Mouse (Mus musculus): ENCODE data around the gene Otog.

Gene Otog

DNA sequence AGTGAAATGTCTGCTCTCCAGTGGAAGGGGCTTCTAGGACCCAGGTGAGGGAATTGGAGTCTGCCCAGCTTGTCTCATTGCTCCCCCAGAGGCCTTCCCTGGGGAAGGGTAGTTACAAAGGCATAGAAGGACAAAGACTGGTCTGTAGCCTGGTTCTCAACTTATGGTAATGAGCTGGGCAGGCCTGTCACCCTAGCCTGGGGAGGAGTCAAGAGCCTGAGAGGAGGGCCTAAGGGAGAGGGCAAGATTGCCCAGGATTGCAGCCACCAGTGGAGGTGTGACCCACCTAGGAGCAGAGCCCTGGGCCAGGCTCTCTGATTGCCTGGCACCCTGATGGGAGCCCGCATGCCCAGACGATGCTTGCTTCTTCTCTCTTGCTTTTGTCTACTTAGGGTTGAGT lies at the start of gene Otog:
TSS of gene Otog (plus strand) at position 292 of the 400 bp plus-strand sequence.
- no peak for DNase-seq (ENCODE audit: low spot score in 2 of 2)

DNA sequence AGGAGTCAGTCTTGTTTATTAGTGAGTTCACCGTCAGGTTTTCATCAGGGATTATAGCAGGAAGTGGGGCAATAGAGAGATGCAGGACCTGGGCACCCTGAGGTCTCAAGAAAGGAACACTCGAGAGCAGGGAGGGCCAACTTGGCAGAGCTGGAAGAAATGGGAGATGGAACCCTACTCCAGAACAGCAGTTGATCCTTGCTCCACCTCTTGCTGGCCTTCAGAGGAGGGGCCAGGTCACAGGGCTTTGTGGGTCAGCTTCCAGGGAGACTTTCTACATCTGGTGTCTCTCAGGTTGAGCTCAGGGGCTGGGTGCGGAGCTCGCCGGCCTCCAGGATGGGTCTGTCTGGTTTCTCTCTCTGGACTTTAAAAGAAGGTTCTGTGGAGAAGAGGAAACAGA lies 45.4 kb upstream of the Otog start:
- DNase-seq (ENCODE audit: low spot score in 2 of 2) = no peak

DNA sequence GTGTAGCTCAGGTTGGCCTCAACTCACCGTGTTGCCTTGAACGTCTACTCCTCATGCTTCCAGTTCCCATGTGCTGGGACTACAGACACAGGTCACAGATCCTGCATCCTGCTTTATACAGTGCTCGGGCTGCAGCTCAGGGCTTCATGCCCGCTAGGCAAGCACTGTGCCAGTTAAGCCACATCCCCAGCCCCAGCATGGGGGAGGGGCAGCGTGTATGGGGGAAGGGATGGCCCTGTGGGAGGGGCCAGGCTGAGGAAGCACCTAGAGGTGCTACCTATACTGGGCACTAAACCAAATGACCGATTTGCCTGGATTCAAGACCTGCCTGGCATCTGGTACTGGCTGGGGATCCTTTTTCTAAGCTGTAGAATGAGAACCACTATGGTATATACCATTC lies 40.8 kb upstream of the Otog start:
- no peak for DNase-seq (ENCODE audit: low spot score in 2 of 2)

DNA sequence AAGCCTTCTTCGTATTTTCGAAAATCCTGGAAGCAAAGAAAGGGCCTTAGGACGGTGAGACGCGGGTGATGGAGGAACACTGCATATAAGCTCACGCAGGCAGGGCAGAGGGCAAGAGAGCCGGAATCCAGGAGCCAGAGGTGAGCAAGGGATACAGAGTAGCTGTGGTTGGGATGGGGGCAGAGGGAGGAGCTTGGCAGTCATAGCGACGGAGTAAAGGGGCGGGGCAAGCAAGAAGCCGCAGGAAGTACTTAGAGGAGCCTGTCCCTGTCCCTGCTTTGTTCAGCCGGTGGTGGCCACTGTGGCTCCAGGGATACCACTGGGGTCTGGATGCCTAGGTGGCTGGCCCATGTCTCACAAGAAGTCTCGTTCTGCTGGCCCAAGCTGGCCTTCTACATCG lies 39.1 kb upstream of the Otog start:
- no peak for DNase-seq (ENCODE audit: low spot score in 2 of 2)

DNA sequence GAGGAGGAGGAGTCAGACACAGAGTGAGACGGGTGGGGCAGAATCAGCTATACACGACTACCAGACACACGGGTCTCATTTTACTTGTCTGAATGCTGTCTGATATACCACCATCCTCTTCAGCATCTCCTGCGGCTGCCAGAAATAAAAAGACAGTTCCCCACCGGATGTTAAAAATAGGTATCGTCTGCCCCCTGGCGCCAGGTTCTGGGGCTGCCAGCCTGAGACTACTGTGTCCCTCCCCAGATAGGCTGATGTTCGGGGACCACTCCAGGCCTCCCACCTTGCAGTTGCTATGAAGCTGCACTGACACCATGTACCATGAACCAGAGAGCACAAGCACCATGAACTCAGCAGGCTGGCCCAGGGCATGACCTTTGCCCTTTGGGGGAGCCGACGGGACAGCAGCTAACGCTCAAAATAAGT lies 36.7 kb upstream of the Otog start:
- peak in 1 of 2 experiments; percentile 39 for DNase-seq (ENCODE audit: low spot score in 2 of 2)

DNA sequence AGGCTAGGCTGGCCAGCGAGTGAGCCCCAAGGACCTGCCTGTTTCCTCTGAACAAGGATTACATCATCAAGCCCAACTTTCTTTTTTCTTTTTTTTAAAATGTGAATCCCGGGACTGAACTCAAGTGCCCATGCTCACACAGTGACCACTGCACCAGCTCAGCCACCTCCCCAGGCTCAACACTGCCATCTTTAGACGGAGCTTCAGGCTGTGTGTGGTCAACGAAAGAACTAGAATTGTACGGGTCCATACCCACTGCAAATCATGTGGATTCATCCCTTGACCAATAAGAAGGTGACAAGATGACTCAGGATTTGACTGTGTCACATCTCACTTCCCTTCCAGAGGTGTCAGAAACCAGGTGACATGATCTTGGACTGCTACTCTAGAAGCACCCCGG lies 36.0 kb upstream of the Otog start:
- DNase-seq (ENCODE audit: low spot score in 2 of 2) = no peak

DNA sequence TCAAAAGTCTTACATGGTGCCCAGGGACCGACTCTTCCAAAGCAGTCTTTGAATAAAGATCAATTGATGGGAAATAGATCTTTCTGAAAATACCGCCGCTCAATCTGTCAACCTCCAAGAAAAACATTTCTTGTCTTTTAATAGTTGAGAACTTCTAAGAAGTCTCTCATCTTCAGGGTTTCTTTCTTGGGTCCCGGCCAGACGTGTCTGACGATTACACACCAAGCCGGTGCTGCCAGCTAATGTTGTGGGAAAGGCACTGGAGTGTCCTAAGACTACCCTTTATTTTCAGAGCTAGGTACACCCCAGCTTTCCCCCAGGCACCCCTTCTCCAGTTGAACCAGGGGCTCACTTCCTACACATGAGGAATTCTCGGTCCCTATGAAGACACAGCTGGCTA lies 32.7 kb upstream of the Otog start:
- no peak for DNase-seq (ENCODE audit: low spot score in 2 of 2)

DNA sequence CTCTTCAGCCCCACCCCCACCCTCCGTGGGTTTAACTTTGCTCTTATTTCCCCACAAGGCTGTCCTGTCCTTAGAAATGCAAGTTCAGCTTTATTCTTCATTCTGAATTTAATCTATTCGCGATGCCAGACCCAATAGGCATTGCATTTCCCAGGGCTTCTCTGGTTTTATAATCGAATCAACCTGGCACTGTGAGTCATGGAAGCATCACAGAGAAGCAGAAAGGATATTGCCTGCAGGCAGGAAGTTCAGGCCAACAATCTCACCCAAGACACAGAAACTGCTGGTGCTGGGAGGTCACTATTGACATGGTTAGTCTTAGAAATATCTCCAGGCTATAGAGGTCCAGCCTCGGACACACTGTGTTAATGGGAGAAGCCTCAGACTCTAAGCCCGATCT lies 30.5 kb upstream of the Otog start:
- DNase-seq (ENCODE audit: low spot score in 2 of 2) = no peak

DNA sequence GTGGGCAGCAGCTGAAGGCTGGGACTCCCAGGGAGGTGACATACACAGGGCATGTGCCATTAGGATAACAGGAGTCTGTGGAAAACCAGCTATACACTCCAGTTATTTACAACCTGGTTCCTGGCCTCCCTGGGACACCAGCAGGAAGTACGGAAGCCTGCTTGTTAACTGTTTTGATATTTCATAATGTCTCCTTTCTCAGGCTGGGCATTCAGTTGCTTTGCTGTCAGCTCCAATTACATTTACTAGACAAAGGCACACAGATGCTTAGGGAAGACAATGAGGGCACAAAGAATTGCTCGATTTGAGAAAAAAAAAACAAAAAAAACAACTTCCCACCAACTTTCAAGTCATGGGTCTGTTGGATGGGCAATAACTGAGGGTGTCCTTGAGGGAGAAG lies 24.3 kb upstream of the Otog start:
- DNase-seq (ENCODE audit: low spot score in 2 of 2) = no peak

DNA sequence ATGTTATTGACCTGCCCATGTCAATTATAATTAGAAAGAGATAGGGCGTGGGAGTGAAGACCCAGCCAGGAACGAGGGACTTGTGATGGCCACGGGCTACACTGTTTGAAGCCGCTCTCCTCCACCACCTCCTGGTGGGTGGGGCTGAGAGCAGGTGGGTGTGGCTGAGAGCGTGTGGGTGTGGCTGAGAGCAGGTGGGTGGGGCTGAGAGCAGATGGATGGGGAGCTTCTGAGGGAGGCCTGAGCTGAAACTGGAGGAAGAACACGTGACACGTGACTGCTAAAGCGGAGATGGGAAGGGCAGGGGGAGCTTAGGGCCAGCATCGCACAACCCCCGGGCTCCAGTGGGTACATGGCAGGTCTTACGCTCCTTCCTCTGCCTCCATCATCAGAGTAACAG lies 22.4 kb upstream of the Otog start:
- DNase-seq (ENCODE audit: low spot score in 2 of 2) = no peak

DNA sequence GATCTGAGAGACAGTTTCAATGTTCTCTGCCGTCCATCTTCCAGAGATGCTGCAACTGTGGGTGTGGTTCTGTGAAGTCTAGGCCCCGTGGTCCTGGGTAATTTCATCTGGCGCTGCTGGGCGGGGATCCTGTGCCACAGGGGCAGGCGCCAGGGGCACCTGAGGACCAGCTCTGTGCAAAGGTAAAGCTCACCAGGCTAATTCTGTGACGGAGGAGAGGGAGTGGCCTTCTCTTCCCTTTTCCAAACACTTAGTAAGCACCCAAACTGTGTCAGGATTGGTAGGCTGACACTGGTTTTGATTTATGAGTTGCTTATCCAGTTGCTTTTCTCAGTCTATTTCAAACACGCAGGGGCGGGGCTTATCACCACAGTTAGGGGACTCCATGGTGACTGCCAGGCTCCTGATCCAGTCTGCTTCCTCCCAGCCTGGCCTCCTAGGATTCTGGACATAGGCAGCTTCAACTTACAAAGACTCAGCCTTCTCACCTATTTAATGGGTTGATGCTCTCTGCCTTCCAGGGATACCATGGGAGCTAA lies 20.1 kb upstream of the Otog start:
- no peak for DNase-seq (ENCODE audit: low spot score in 2 of 2)

DNA sequence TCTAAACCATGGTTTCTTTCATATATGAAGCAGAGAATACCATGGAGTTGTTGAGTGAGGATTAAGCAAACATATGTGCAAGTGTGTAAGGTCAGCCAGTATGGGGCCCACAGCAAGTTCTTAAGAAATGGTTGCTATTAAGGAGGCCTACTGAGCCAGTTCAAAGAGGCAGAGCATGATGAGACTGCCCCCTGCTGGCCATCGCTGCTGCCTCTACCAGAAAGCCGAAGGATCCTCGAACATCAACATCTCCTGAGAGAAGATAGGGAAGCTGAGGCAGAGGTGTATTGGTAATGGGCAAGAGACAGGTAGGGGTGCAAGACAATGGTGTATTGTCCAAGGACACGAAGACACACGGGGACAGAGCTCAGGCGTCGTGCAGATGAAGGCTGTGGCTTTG lies 14.5 kb upstream of the Otog start:
- peak in 1 of 2 experiments; percentile 30 for DNase-seq (ENCODE audit: low spot score in 2 of 2)

DNA sequence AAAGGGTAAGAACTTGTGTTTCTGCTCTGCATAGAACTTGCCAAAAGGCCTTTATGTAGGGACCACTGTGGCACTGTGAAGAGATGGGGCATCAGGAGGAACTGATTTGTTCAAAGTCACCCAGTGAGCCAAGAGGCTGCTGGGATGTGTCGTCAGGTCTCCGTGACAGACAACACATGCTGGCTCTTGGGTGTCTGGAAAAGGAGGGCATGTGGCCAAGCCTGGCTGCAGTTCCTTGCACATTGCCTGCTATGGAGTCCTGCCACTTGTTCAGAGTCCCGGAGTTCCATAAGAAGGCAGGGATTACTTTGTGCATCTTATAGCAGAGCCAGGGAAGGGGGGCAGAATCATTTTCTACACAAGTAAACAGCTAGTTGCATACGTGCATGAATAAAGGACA lies 13.9 kb upstream of the Otog start:
- no peak for DNase-seq (ENCODE audit: low spot score in 2 of 2)

DNA sequence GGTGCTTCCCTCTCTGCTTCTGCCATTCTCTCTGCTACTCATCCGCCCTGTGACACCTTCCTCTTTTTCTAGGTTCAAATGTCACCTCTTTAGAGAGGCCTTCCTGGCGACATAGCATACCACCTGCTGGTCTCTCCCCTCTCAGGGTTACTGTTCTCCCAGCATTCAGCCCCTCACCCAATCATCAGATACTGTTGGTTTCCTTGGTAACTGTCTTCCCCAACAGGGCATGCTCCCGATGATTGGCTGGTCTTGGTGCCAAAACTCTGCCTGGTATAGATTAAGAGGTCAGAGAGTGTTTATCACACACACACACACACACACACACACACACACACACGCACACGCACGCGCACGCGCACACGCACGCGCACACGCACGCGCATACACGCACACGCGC lies 4.8 kb upstream of the Otog start:
- DNase-seq (ENCODE audit: low spot score in 2 of 2) = no peak

DNA sequence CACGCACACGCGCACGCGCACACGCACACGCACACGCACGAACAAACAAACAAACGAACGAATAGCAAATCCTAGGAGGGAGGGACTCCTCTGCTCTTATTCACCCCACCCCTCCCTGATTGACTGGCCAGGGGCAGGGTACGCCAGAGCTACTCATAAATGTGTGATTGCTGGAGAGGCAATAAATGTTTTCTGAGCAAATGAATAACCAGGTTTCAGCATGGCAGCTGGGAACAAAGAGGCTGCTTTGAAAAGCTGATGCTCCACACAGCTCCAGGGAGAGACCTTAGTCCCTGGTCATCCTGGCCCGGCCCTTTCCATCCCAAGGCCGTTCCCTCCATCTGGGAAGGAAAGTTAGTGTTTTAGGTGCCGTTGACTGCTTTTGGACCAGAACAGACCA lies 4.4 kb upstream of the Otog start:
- no peak for DNase-seq (ENCODE audit: low spot score in 2 of 2)

DNA sequence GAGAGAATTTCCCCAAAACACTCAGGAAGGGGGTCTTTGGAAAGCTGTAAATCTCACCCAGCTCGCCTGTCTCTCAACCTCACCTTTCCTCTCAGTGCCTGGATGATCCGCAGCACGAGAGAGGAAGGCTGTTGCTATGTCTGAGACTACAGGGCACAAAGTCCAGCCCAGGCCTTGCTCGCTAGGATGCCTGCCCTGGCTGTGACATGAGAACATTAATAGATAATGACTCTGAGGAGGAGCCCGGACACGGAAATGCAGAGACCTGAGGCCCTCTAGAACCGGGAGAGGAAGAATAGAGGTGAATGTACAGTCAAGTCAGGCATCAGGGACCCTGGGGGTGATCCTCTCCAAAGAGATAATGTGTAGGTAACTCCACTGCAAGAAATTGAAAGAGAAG lies 3.6 kb upstream of the Otog start:
- no peak for DNase-seq (ENCODE audit: low spot score in 2 of 2)

DNA sequence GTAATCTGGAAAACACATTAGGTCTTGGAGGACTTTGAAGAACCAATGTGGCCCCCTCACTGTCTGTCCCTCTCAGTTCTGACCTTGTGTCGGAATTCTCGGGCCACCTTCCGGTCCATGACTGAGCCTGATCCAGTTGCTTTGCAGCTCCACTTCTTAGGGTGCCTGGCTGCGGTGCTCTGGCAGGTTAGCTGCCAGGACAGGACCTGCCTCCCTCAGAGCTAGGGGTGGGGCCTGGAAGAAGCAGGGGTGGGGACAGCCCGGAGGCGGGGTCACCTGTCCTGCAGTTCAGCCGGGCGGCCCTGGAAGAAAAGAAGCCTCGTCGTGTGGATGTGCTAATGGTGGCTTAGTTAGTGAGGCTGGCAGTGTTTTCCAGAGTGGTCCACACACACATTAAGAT lies 2.4 kb upstream of the Otog start, which contains the start of gene Ush1c:
TSS of gene Ush1c (minus strand) at position 158 of the 400 bp plus-strand sequence.
- no peak for DNase-seq (ENCODE audit: low spot score in 2 of 2)

DNA sequence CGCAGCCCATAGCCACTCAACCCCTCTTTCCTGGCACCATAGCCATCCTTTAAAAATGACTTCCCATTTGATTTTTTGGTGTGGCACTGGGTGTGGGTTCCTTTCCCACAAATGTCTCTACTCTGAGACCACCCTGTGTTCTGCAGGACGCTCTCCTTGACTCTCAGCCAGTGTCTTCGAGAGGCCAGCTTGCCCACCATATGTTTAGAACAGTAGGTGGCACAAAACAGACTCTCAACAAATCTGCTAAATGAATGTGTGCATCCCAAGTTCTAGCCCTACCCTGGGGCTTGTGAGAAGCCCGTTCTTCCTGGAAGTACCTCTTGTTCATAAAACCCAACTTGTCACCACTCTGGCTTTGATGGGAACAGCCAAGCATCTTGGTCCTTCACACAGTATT lies 696 bp upstream of the Otog start:
- no peak for DNase-seq (ENCODE audit: low spot score in 2 of 2)

DNA sequence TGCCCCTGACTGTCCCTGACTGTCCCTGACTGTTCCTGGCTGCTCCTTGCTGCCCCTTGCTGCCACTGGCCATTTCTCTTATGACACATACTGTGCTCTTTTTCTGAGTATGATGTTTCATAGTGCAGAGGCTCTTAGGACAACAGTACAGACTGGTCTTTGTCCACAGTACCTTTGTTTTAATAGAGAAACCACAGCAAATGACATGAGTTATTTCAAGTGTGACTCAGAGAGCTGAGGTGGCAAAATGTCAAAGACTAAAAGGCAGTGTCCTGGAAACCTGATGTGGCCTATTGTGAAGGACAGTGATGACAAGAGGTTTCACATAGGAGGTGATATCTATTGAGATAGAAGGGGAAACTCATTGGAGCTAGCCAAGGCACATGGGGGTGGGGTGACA lies 6.1 kb downstream of the Otog start:
- DNase-seq (ENCODE audit: low spot score in 2 of 2) = no peak

DNA sequence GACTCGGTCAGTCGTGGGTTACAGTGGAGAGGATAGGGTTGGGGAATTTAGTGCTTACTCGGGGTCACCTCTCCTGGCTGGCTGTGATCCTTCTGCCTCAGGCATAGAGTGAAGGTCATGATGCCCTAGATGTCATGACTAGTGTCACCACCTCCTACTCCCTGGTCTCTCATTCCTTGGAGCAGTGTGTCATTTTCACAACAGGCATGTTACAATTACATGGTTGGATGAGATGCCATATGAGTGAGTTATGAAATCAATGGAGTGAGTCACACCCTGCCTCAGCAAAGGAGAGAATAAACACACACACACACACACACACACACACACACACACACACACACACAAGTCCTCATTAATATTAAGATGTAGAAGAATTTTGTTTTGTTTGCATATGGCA lies 6.8 kb downstream of the Otog start:
- DNase-seq (ENCODE audit: low spot score in 2 of 2) = no peak

DNA sequence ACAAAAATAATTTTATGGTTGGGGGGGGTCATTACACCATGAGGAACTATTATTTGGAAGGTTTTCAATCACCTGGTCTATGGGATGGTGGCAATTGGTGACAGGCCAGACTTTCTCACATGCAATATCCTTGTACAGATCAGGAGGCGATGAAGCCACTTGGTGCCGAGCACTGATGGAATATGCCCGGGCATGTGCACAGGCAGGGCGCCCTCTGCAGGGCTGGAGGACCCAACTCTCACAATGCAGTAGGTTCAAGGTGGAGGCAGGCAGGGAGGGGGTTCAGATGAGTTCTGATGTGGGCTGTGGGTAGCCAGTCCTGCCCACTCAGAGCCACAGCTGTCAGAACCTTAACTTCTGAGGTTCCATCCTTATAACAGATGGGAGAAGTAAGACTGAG lies 11.1 kb downstream of the Otog start:
- no peak for DNase-seq (ENCODE audit: low spot score in 2 of 2)

DNA sequence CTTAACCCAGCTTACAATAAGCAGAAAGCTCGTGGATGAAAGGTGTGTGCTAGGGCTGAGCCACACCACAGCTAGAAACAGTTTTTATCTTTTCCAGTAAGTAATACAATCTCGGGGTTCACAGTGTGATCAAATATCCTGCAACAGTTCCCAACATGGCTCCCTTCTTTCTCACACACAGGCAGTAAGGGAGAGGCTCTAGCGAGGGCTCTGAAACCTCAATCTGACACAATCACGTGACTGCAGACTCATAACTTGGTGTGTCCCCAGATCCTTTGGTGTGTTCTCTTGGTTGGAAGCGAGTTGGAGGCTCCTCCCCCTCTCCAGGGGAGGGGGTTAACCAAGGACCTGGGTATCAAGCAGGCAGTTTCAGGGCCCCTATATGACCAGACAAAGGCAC lies 35.4 kb downstream of the Otog start:
- DNase-seq (ENCODE audit: low spot score in 2 of 2) = no peak

DNA sequence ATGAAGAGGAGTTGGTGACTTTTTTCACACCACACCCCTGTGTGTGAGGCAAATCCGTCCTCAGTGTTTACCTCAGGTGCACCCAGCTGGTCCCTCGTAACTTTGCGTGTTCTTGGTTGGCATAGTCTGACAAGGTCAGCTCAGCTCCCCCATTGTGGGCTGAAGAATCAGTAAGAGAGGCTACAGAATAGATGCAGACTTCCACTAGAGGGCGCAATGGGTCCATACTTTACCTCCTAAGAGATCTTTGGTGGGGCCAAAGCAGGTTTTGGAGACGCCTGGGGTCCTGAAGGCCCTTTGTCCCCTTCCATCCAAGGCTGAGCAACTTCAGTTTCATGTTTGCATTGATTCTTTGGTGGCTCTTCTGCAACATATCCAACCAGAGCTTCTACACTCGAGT lies 39.2 kb downstream of the Otog start:
- peak; percentile 15 to 38 for DNase-seq (ENCODE audit: low spot score in 2 of 2)

DNA sequence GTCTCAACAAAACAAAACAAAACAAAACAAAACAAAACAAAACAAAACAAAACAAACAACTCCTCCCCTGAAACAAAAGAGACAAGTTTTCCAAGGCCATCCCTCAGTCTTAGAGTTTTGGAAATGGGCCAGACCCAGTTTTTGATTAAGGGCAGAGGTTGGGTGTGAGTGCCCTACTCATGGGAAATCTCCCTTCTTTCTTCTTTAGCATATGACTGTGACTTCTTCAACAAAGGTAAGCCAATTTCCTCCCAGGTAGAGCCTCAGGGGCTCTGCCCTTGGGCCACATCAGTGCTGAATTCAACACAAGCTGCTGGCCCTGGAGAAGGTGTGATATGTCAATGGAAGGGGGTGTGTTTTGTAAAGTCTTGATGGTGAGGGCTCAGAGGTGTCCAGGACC lies 40.1 kb downstream of the Otog start:
- DNase-seq (ENCODE audit: low spot score in 2 of 2) = no peak

DNA sequence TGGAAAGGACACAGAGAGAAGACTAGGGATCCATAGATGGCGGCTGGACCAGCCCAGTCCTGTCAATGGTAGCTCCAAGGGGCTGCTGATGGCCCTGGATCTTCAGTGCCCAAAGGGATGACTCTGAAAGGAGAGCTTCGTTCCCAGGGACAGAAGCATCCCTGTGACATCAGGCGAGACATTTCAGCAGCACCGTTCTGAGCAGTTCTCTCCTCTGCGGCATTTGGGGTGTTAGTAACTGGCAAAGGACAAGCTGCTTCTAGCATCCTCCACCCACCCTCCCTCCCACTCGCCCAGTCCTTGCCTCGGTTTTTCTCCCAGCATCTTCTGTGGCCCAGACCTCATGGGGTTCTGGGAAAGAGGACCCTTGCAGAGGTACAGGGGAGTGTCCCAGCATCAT lies 41.5 kb downstream of the Otog start:
- no peak for DNase-seq (ENCODE audit: low spot score in 2 of 2)

All from right cerebral cortex, postnatal 36 days (tissue).